Mouse (Mus musculus) heart, postnatal 0 days (tissue): ENCODE data around the gene Slc4a3.

Experiments used
- CTCF ChIP-seq: IDR thresholded peaks from 2 replicates; pipeline ENCODE4 v1.5.1; 2016; ENCODE audit warnings: antibody characterized with exemption, control low read depth, low read depth
- EP300 ChIP-seq: IDR thresholded peaks from 2 replicates; pipeline ENCODE4 v1.6.1; 2016; ENCODE audit warnings: antibody characterized with exemption, low read depth

- TF ChIP-seq EP300: no peak
- TF ChIP-seq CTCF: no peak
Measured at GRCm38 (mm10) chr1:75582625-75582956, 36.5 kb downstream of the Slc4a3 start.
